13 mouse cellular contexts compared by ENCODE assay signal in the genomic region with DNA sequence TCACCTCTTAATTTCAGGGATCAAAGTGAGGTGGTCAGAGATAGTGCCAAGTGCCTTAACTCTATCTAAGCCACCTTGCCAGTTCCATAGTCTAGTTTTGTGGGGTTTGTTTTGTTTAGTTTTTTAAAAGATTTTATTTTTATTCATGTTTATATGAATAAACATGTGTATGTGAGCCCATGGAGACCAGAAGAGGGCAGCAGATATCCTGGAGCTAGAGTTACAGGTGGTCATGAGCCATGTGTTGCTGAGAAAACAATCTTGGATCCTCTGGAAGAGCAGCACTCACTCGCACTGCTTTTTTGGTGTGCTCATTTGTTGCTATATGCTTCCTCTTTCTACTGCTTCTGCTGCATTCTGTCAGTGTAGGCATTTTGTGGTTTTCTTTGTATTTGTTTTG.
DNase-seq lines count a peak whose midpoint lies in the region; ATAC-seq and TF ChIP-seq lines count a peak whose summit lies in the region.
"Had no signal": no experiment of that assay in that cellular context is flagged by ENCODE, and none has a peak within 500 bp of the region (broad histone marks: within the 10 kb centered on the region; RNA-seq: fewer than 3 reads in every experiment).

No protein-coding gene starts in this region.

- DNase-seq in cerebellum, adult 2 months, result no peak
- no peak for DNase-seq in cerebellum, postnatal 36 days
- DNase-seq in kidney, adult 2 months, result peak; percentile 4
- DNase-seq in lung, postnatal 36 days, result peak; percentile 11
- no peak for DNase-seq in lung, postnatal 4 days
- DNase-seq in fibroblast of lung, adult 2 months (ENCODE audit: low read depth), result peak; percentile 0
- no peak for DNase-seq in Muller cell, postnatal 12 days (ENCODE audit: inconsistent ontology term)
- DNase-seq: lung, adult 18-20 months; thymus, postnatal 36 days had no signal

- H3K27ac ChIP-seq in cerebellum, adult 2 months (ENCODE audit: insufficient read depth, low read length), result no peak overlapping the region
- no peak overlapping the region for H3K27ac ChIP-seq in kidney, adult 2 months (ENCODE audit: insufficient read depth, low read depth, low read length)
- no peak overlapping the region for H3K27ac ChIP-seq in kidney, embryonic 16.5 days (ENCODE audit: low read length)
- H3K27ac ChIP-seq: heart, embryonic 13.5 days; hindbrain, embryonic 13.5 days; midbrain, embryonic 15.5 days had no signal

- no peak overlapping the region for H3K9ac ChIP-seq in kidney, embryonic 16.5 days (replicated peaks; ENCODE audit: low read length)
- H3K9ac ChIP-seq: heart, embryonic 13.5 days; hindbrain, embryonic 13.5 days; midbrain, embryonic 15.5 days had no signal

- H3K36me3 ChIP-seq in kidney, adult 2 months (ENCODE audit: control insufficient read depth, insufficient read depth, low read length), result no peaks in the 10 kb centered on the region; the same call in 1 of the 2 replicates
- H3K36me3 ChIP-seq in kidney, embryonic 16.5 days (ENCODE audit: insufficient read depth, low read length), result peaks cover 5% of the 10 kb centered on the region; the same call in 1 of the 2 replicates
- H3K36me3 ChIP-seq: midbrain, embryonic 15.5 days had no signal

- TF ChIP-seq POLR2A in cerebellum, adult 2 months (IDR thresholded peaks at IDR 0.05; ENCODE audit: borderline replicate concordance, insufficient read depth, low read length), result no peak
- TF ChIP-seq POLR2A in kidney, adult 2 months (IDR thresholded peaks at IDR 0.05; ENCODE audit: low read depth, low read length), result no peak

- H3K4me1 ChIP-seq in cerebellum, adult 2 months (ENCODE audit: control insufficient read depth, insufficient read depth, low read length), result no peaks in the 10 kb centered on the region
- H3K4me1 ChIP-seq in kidney, adult 2 months (ENCODE audit: control insufficient read depth, insufficient read depth, low read length), result no peaks in the 10 kb centered on the region
- no peaks in the 10 kb centered on the region for H3K4me1 ChIP-seq in kidney, embryonic 16.5 days (ENCODE audit: insufficient read depth, low read length)
- H3K4me1 ChIP-seq: heart, embryonic 13.5 days; hindbrain, embryonic 13.5 days; midbrain, embryonic 15.5 days had no signal

- 58% methylated on average over 1 of the region's 1 CpGs for WGBS in cerebellum, adult 2 months
- WGBS in kidney, adult 2 months, result 61% methylated on average over 1 of the region's 1 CpGs
- WGBS in kidney, embryonic 16.5 days, result 58% methylated on average over 1 of the region's 1 CpGs

- no peak for ATAC-seq in kidney, embryonic 16.5 days (ENCODE audit: low FRiP score, low TSS enrichment)
- ATAC-seq: midbrain, embryonic 15.5 days had no signal

- H3K4me3 ChIP-seq in cerebellum, adult 2 months (replicated peaks; ENCODE audit: insufficient read depth, low read depth, low read length), result no peak overlapping the region
- no peak overlapping the region for H3K4me3 ChIP-seq in kidney, adult 2 months (ENCODE audit: insufficient read depth, low read depth, low read length)
- no peak overlapping the region for H3K4me3 ChIP-seq in kidney, embryonic 16.5 days (ENCODE audit: low read length)
- H3K4me3 ChIP-seq: heart, embryonic 13.5 days; hindbrain, embryonic 13.5 days; midbrain, embryonic 15.5 days had no signal

- no peak overlapping the region for H3K4me2 ChIP-seq in kidney, embryonic 16.5 days (replicated peaks; ENCODE audit: low read depth, low read length)
- H3K4me2 ChIP-seq: heart, embryonic 13.5 days; hindbrain, embryonic 13.5 days; midbrain, embryonic 15.5 days had no signal

- H3K27me3 ChIP-seq in cerebellum, adult 2 months (ENCODE audit: control insufficient read depth, insufficient read depth, low read length), result no peaks in the 10 kb centered on the region
- no peaks in the 10 kb centered on the region for H3K27me3 ChIP-seq in kidney, adult 2 months (replicated peaks; ENCODE audit: control insufficient read depth, insufficient read depth, low read length)
- no peaks in the 10 kb centered on the region for H3K27me3 ChIP-seq in kidney, embryonic 16.5 days (ENCODE audit: insufficient read depth, low read length)
- H3K27me3 ChIP-seq: heart, embryonic 13.5 days; hindbrain, embryonic 13.5 days; midbrain, embryonic 15.5 days had no signal

- peak; percentile 17; the same call in 1 of the 2 replicates for TF ChIP-seq CTCF in cerebellum, adult 2 months (IDR thresholded peaks at IDR 0.05; ENCODE audit: borderline replicate concordance, insufficient read depth, low read depth, low read length)
- no peak for TF ChIP-seq CTCF in kidney, adult 2 months (conservative IDR thresholded peaks at IDR 0.05; ENCODE audit: insufficient read depth, insufficient read length, low read depth, low read length)

- H3K9me3 ChIP-seq in kidney, embryonic 16.5 days (ENCODE audit: low read length), result no peaks in the 10 kb centered on the region
- H3K9me3 ChIP-seq: heart, embryonic 13.5 days; hindbrain, embryonic 13.5 days; midbrain, embryonic 15.5 days had no signal

Comparison
In these comparisons a context has a peak if more than half of its experiments do, and no peak if none do; other contexts are left out.
1. DNase-seq: peak in kidney, adult 2 months (single experiment), lung, postnatal 36 days (single experiment) and fibroblast of lung, adult 2 months (single experiment); none in cerebellum, adult 2 months (0 of 2), cerebellum, postnatal 36 days (0 of 2), lung, postnatal 4 days (0 of 2) and Muller cell, postnatal 12 days (single experiment).